Mouse (Mus musculus) neural tube, embryonic 14.5 days (tissue): ENCODE data around the gene Atrnl1. TPM values are rescaled to one million over a fixed set of nuclear protein-coding genes. Genes with fewer than 3 reads are reported as not detected.
"Not testable (repeated sequence)": the region's sequence is repeated elsewhere in the genome, so short reads cannot be mapped to it uniquely, and the experiment has no call there.

Experiments
- ATAC-seq: fragments of 200-750 bp; cut with Nextera tagmentation; 2 replicates; pipeline ENCODE4 v1.8.0; 2017; ENCODE audit warnings: low read depth, mild to moderate bottlenecking, moderate TSS enrichment, moderate library complexity
- H3K27ac ChIP-seq: fragments of 300-500 bp; sonication (generic); 2 replicates; pipeline ENCODE4 v1.5.1; 2014; ENCODE audit warnings: low read depth, mild to moderate bottlenecking, control low read depth, low read length, moderate library complexity, mixed read lengths
- H3K27me3 ChIP-seq: fragments of 300-500 bp; sonication (generic); 2 replicates; pipeline ENCODE4 v1.6.1; 2014; ENCODE audit warnings: low read length; ENCODE audit not compliant: control insufficient read depth, insufficient read depth
- H3K36me3 ChIP-seq: fragments of 300-500 bp; sonication (generic); 2 replicates; pipeline ENCODE4 v1.6.1; 2014; ENCODE audit warnings: low read length, mixed read lengths; ENCODE audit not compliant: control insufficient read depth, insufficient read depth
- H3K4me1 ChIP-seq: fragments of 300-500 bp; sonication (generic); 2 replicates; pipeline ENCODE4 v1.6.1; 2014; ENCODE audit warnings: low read length; ENCODE audit not compliant: control insufficient read depth, insufficient read depth
- H3K4me2 ChIP-seq: fragments of 300-500 bp; sonication (generic); 2 replicates; pipeline ENCODE4 v1.6.1; 2014; ENCODE audit warnings: mild to moderate bottlenecking, low read depth, low read length, control low read depth
- H3K4me3 ChIP-seq: fragments of 300-500 bp; sonication (generic); 2 replicates; pipeline ENCODE4 v1.5.1; 2014; ENCODE audit warnings: low read depth, low read length, control low read depth, mixed read lengths
- H3K9ac ChIP-seq: fragments of 300-500 bp; sonication (generic); replicated peaks from 2 replicates; pipeline ENCODE4 v1.6.1; 2014; ENCODE audit warnings: low read depth, mild to moderate bottlenecking, control low read depth, low read length, mixed read lengths
- H3K9me3 ChIP-seq: fragments of 300-500 bp; sonication (generic); 2 replicates; pipeline ENCODE4 v1.6.1; 2016; ENCODE audit warnings: low read length; ENCODE audit not compliant: control insufficient read depth
- WGBS: fragments of 180-500 bp; shearing (Covaris S2); extraction: QIAGEN DNeasy Blood & Tissue Kit; methylation state at CpG from one replicate; pipeline ENCODE4 v1.1.7; 2014; 5-methylcytosine and 5-hydroxymethylcytosine counted together
- polyA plus RNA-seq: library from polyadenylated mRNA; unstranded; fragments of >200 nt; fragmentation: Nextera tagmentation; extraction: Ambion mirVana; gene quantifications from 2 replicates; pipeline ENCODE4 v1.2.1, GENCODE M21; 2014

Gene Atrnl1
- polyA plus RNA-seq, 1 experiment from 2014 or later, result 8.6 TPM

DNA sequence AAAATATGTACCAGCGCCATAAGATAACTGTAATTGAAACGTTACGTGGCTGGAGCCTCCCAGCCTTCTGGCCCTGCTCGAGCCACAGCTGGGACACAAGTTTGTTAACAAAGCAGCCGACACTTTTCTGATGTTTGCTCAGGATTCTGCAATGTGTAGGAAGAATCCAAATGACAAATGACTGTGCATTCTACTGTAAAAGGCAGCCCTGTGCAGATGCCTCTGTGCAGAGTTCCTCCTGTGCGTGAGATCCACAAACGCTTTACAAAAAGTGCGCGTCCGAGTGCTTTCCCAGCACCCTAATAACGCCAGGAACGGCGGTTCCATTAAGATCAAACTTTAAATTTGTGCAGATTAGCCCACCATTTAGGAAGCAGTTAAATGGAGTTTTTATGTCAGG is 260.0 kb downstream of the Atrnl1 start:
- no peak overlapping the region for H3K4me3 ChIP-seq
- no peaks in the 10 kb centered on the region for H3K27me3 ChIP-seq
- H3K36me3 ChIP-seq, result no peaks in the 10 kb centered on the region
- peak; percentile 38; the same call in 1 of the 2 replicates for ATAC-seq
- WGBS, result 34% methylated on average over 13 of the region's 13 CpGs
- H3K27ac ChIP-seq, result no peak overlapping the region
- peaks cover 11% of the 10 kb centered on the region for H3K4me1 ChIP-seq
- H3K9ac ChIP-seq, result no peak overlapping the region
- H3K9me3 ChIP-seq, result no peaks in the 10 kb centered on the region
- no peak overlapping the region for H3K4me2 ChIP-seq

DNA sequence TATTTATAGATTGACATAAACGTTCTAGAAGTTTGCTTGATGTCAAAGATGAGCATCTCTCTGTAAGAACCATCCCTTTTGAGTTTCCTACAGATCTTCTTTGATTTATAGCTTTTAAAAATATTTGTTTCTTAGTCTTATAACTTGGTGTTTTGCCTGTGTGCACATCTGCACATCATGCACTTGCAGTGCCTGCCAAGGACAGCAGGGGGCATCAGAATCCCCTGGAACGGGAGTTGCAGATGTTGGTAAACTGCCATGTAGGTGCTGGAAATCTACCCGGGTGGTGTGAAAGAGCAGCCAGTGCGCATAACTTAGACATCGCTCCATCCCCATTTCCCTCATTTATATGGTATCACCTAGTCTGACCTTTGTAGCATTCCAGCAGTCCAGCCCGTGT is 265.2 kb downstream of the Atrnl1 start:
- Histone ChIP-seq H3K9me3 (no peaks in the 10 kb centered on the region), H3K27me3 (no peaks in the 10 kb centered on the region), H3K27ac (no peak overlapping the region), H3K4me1 (peaks cover 6% of the 10 kb centered on the region), H3K4me2 (no peak overlapping the region), H3K9ac (no peak overlapping the region), H3K36me3 (no peaks in the 10 kb centered on the region), H3K4me3 (no peak overlapping the region)
- WGBS, result 91% methylated on average over 6 of the region's 6 CpGs
- no peak for ATAC-seq

DNA sequence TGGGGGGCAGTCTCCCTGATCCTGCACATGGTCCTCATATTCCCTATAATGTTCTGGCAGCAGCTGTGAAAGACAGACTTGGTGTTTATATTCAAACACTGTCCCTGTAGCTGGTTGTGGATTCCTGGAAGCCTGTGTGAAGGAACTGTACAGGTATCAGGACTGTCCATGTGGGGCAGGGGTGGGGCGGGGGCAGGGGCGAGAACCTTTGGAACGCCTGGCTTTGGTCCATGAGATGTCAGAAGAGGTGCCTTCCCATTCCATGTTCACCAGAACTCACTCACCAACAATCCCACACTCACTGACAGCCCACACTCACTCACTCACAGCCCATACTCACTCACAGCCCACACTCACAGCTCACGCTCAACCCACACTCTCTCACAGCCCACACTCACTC is 266.5 kb downstream of the Atrnl1 start:
- no peaks in the 10 kb centered on the region for H3K36me3 ChIP-seq
- H3K4me2 ChIP-seq, result no peak overlapping the region
- no peak overlapping the region for H3K27ac ChIP-seq
- H3K4me1 ChIP-seq, result no peaks in the 10 kb centered on the region
- H3K27me3 ChIP-seq, result no peaks in the 10 kb centered on the region
- no peak overlapping the region for H3K9ac ChIP-seq
- no peak overlapping the region for H3K4me3 ChIP-seq
- 100% methylated on average over 4 of the region's 4 CpGs for WGBS
- ATAC-seq, result no peak
- H3K9me3 ChIP-seq, result no peaks in the 10 kb centered on the region

DNA sequence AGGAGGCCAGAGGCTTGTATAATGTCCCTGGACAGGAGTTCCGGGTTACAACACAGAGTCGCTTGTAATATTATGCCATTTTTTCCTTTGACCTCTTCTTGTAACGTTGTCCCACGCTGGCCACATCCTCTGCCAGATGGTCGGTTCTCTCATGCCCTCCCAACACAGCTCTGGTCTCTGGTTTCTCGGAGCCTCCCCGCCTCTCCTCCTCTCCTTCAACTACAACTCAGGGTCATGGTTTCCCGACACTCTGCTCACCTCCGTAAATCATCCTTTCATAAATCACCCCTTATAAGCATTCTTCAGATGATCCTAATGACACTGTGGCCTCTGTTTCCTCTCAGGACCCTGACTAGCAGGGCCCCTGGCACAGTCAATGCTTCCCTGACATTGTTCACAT is 267.7 kb downstream of the Atrnl1 start:
- Histone ChIP-seq H3K27me3 (no peaks in the 10 kb centered on the region), H3K4me3 (no peak overlapping the region), H3K27ac (no peak overlapping the region), H3K36me3 (no peaks in the 10 kb centered on the region), H3K9me3 (no peaks in the 10 kb centered on the region), H3K4me2 (no peak overlapping the region), H3K4me1 (no peaks in the 10 kb centered on the region), H3K9ac (no peak overlapping the region)
- no peak for ATAC-seq
- WGBS, result 45% methylated on average over 9 of the region's 9 CpGs

DNA sequence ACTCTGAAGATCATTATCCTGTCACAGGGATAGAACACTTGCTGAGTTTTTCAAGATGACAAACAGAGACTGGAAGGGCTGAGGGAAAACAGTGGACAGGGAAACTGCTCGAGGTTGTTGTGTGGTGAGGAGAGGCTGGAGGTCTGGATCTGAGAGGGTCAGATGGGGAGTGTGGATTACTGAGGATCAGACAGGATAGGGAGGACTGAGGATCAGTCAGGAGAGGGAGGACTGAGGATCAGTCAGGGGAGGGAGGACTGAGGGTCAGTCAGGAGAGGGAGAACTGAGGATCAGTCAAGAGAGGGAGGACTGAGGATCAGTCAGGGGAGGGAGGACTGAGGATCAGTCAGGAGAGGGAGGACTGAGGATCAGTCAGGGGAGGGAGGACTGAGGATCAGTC is 269.0 kb downstream of the Atrnl1 start:
- H3K4me1 ChIP-seq, H3K4me2 ChIP-seq, H3K36me3 ChIP-seq, H3K9me3 ChIP-seq, H3K27ac ChIP-seq, H3K4me3 ChIP-seq, H3K9ac ChIP-seq, H3K27me3 ChIP-seq, ATAC-seq: not testable (repeated sequence)
- 72% methylated on average over 1 of the region's 1 CpGs for WGBS

DNA sequence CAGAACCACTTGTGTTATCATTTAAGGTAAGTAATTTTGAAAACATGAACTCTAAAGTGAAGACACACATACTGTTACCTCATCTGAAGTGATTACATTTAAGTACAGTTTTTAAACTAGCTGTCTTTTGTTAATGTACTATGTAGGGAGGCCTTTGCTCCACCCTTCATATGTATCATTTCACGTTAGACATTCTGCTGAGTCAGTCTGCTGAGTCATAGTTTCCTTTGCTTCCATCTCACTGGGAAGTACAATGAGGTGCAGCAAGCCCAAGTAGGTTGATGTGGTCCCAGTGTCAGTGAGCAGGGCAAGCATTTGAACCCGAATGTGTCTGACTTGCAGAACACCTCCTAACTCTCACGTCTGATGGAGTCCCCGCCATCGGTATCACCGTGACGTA is 271.1 kb downstream of the Atrnl1 start:
- Histone ChIP-seq H3K4me3 (no peak overlapping the region), H3K4me1 (no peaks in the 10 kb centered on the region), H3K36me3 (no peaks in the 10 kb centered on the region), H3K9me3 (no peaks in the 10 kb centered on the region), H3K27me3 (no peaks in the 10 kb centered on the region), H3K4me2 (no peak overlapping the region), H3K27ac (no peak overlapping the region), H3K9ac (no peak overlapping the region)
- no peak for ATAC-seq
- WGBS, result 92% methylated on average over 7 of the region's 7 CpGs

DNA sequence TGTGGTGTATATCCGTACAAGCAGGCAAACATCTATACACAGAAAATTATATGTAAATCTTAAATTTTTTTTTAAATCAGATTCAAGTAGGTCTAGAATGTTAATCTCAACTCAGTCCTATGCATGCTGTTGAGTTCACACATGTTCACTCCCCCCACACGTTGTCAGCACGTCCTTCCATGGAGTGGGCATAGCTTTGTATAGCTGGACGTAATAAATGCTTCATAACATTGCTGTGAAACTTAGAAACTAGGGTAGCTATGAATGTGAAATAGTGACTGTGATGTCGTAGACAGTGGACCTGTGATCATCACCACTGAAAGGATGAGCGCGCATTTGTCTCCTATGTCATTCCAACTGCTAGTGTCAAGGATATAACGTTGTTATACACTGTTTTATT is 278.0 kb downstream of the Atrnl1 start:
- no peaks in the 10 kb centered on the region for H3K4me1 ChIP-seq
- no peaks in the 10 kb centered on the region for H3K36me3 ChIP-seq
- ATAC-seq, result no peak
- H3K4me2 ChIP-seq, result no peak overlapping the region
- H3K27me3 ChIP-seq, result no peaks in the 10 kb centered on the region
- no peak overlapping the region for H3K27ac ChIP-seq
- H3K9me3 ChIP-seq, result no peaks in the 10 kb centered on the region
- H3K9ac ChIP-seq, result no peak overlapping the region
- no peak overlapping the region for H3K4me3 ChIP-seq
- 91% methylated on average over 8 of the region's 8 CpGs for WGBS

DNA sequence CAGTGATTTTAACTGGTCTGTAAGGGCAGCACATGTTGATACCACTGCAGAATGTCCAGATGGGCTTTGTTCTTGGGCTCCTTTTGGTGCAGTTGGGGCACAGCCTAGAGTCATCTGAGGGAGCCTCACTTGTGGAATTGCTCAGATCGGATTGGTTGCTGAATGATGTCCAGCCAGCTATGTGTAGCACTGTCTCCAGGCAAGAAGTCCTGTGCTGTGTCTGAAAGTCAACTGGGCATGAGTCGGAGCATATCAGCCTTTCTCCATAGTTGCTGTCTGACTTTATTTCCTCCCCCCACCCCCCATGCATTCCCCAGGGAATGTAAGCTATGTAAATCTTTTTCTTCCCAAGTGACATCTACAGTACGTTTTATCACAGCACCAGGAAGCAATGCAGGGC is 278.9 kb downstream of the Atrnl1 start:
- Histone ChIP-seq H3K4me3 (no peak overlapping the region), H3K27ac (no peak overlapping the region), H3K4me2 (no peak overlapping the region), H3K4me1 (no peaks in the 10 kb centered on the region), H3K9me3 (no peaks in the 10 kb centered on the region), H3K36me3 (no peaks in the 10 kb centered on the region), H3K27me3 (no peaks in the 10 kb centered on the region), H3K9ac (no peak overlapping the region)
- WGBS, result 48% methylated on average over 3 of the region's 3 CpGs
- ATAC-seq, result no peak

DNA sequence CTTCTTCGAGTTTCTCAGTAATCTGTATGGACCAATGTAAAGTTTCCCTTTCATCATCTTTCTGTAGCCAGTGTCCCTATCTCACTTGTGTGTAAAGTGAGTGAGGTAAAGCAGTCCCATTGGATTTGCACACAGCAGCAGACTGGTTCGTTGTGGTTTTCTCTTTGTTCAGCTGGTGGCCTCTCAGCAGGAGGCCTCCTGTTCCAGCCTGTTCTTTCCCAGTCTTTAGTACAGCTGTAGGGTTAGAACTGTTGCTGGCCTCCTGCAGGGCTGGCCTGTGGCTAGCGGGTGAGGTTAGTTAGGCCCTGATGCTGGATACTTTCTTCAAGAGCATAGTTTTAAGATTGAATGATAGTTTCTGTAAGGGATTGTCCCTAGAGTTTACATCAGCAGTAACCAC is 280.1 kb downstream of the Atrnl1 start:
- ATAC-seq, result no peak
- H3K27ac ChIP-seq, result no peak overlapping the region

DNA sequence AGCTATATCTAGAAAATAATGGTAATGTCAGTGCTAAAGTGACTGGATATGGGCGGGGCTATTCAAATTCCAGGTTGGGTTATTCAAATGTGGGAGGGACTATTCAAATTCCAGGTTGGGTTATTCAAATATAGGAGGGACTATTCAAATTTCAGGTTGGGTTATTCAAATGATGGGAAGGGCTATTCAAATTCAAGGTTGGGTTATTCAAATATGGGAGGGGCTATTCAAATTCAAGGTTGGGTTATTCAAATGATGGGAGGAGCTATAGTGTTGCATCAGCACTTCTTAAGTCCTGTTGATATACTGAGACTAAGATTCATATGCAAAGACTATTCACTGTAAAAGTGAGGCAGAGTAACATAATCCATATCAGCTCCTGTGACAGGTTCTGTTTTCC is 283.4 kb downstream of the Atrnl1 start:
- Histone ChIP-seq H3K27me3 (no peaks in the 10 kb centered on the region), H3K27ac (no peak overlapping the region), H3K36me3 (no peaks in the 10 kb centered on the region), H3K9ac (no peak overlapping the region), H3K9me3 (no peaks in the 10 kb centered on the region), H3K4me3 (no peak overlapping the region), H3K4me2 (no peak overlapping the region), H3K4me1 (no peaks in the 10 kb centered on the region)
- ATAC-seq, result no peak
- 58% methylated on average over 1 of the region's 1 CpGs for WGBS

More for the DNA sequence above, 280.1 kb downstream of the Atrnl1 start:
- Histone ChIP-seq H3K4me1 (no peaks in the 10 kb centered on the region), H3K36me3 (no peaks in the 10 kb centered on the region), H3K27me3 (no peaks in the 10 kb centered on the region), H3K9me3 (no peaks in the 10 kb centered on the region), H3K9ac (no peak overlapping the region), H3K4me3 (no peak overlapping the region), H3K4me2 (no peak overlapping the region)
- WGBS, result 25% methylated on average over 3 of the region's 3 CpGs
